Mouse (Mus musculus) intestine, embryonic 15.5 days (tissue): ENCODE data around the gene Ptpn1. TPM values are rescaled to one million over a fixed set of nuclear protein-coding genes. Genes with fewer than 3 reads are reported as not detected.
A peak's percentile ranks its signal among the peaks of the same experiment; 100 is the strongest.

ENCODE experiments used
- ATAC-seq: fragments of 200-750 bp; cut with Nextera tagmentation; 2 replicates; pipeline ENCODE4 v1.8.0; 2017; ENCODE audit warnings: moderate TSS enrichment, moderate library complexity
- H3K27ac ChIP-seq: fragments of 300-500 bp; sonication (generic); 2 replicates; pipeline ENCODE4 v1.5.1; 2015; ENCODE audit warnings: mild to moderate bottlenecking, inconsistent platforms
- H3K27me3 ChIP-seq: fragments of 300-500 bp; sonication (generic); replicated peaks from 2 replicates; pipeline ENCODE4 v1.6.1; 2015; ENCODE audit warnings: inconsistent platforms
- H3K36me3 ChIP-seq: fragments of 300-500 bp; sonication (generic); 2 replicates; pipeline ENCODE4 v1.6.1; 2015; ENCODE audit warnings: inconsistent platforms
- H3K4me1 ChIP-seq: fragments of 300-500 bp; sonication (generic); replicated peaks from 2 replicates; pipeline ENCODE4 v1.6.1; 2015; ENCODE audit warnings: inconsistent platforms
- H3K4me2 ChIP-seq: fragments of 300-500 bp; sonication (generic); replicated peaks from 2 replicates; pipeline ENCODE4 v1.6.1; 2015; ENCODE audit warnings: mild to moderate bottlenecking, inconsistent platforms
- H3K4me3 ChIP-seq: fragments of 300-500 bp; sonication (generic); replicated peaks from 2 replicates; pipeline ENCODE4 v1.5.1; 2015; ENCODE audit warnings: inconsistent platforms
- H3K9ac ChIP-seq: fragments of 300-500 bp; sonication (generic); 2 replicates; pipeline ENCODE4 v1.6.1; 2015; ENCODE audit warnings: inconsistent platforms
- H3K9me3 ChIP-seq: fragments of 300-500 bp; sonication (generic); 2 replicates; pipeline ENCODE4 v1.6.1; 2016; ENCODE audit warnings: inconsistent platforms
- WGBS: fragments of 180-500 bp; shearing (Covaris S2); methylation state at CpG from one replicate; pipeline ENCODE4 v1.1.7; 2015; 5-methylcytosine and 5-hydroxymethylcytosine counted together
- polyA plus RNA-seq: library from polyadenylated mRNA; unstranded; fragments of >200 nt; fragmentation: Nextera tagmentation; extraction: Ambion mirVana; gene quantifications from 2 replicates; pipeline ENCODE4 v1.2.1, GENCODE M21; 2015

Gene Ptpn1
- polyA plus RNA-seq, 1 experiment from 2014 or later: 54.2 TPM

DNA sequence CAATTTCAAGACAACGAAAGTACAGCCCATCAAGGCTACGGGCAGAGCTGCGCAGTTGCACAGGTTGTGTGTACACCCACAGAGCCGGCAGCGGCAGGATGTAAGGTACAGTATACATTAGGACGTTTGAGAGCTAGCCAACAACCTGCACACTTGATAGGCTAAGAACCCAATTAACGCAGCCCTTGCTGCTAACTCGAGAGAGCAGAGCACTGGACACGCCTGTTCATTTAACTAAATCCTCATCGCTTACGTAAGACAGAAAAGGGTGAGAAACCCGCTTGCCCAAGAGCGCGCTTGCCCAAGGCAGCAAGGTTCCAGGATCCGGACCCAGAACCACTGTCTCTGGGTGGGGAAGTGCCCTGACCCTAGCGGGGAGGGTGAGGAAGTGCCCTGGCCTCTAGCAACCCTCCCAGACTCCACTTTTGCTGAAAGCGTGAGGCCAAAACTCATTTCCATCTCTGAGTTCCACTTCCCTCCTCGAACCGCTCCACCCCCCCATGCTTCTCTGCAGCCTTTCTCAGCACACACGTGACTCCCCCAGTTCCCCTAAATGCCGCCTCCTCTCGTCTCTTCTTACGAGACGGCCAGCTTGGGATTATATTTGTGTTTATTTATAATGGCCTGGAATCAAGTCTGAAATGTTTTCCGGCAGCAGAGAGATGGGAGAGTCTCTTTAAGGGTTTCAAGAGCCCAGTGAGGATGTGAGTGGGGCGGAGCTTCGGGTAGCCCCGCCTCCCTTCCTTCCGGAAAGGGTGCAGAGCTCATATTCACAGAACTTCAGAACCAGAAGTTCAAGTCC is 6.9 kb upstream of the Ptpn1 start:
- Histone ChIP-seq H3K4me3 (peak overlapping the region; percentile 44), H3K27me3 (no peaks in the 10 kb centered on the region), H3K36me3 (no peaks in the 10 kb centered on the region), H3K27ac (peak overlapping the region; percentile 87), H3K9ac (peak overlapping the region; percentile 56), H3K4me1 (no peaks in the 10 kb centered on the region), H3K4me2 (peak overlapping the region; percentile 92), H3K9me3 (no peaks in the 10 kb centered on the region)
- 2% methylated on average over 29 of the region's 29 CpGs for WGBS
- ATAC-seq: peak; percentile 90

DNA sequence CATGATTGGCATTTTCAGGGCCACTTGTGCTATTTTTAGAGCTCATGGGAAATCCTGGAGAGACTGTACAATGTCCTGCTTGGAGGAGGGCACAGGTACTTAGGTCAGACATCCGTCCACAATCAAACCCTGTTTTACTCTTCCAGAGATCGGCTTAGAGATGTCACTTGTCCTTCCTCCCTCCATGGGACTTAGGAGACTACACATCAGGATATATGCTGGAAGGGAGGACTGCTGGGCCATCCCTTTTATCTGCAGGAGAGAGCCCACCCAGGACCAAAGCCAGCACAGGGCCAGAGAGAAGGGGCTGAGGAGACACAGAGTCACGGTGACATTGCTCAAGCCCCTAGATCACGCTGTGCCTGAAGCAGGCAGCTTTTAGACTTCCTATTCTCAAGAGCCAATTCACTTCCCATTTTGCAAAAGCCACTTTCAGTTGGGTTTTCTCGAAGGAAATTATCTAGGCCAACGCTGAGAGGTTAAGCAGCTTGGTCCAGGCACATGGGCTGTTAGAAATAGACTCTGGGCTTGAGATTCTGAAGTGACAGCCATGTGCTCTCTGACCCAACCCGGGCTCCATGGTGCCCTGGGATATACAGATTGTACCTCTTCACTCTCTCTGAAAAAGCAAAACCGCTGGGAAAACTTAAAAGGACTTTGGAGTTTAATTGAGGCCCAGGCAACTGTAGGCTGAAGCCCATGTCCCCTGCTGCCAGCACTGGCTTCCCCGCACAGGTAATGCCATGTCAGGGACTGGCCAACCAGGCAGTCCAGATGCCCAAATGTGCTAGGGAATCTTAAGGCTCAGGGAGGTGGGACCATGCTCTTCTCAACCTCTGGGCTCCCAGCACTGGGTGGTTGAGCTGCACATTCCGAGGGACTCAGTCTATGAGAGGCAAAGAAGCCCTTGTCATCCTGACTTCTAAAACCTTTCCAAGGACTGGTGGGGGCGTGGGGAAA is 5.7 kb upstream of the Ptpn1 start:
- no peaks in the 10 kb centered on the region for H3K27me3 ChIP-seq
- H3K9me3 ChIP-seq: no peaks in the 10 kb centered on the region
- peaks cover under 1% of the 10 kb centered on the region for H3K4me1 ChIP-seq
- ATAC-seq: no peak
- 0 out of 2 replicates have a peak overlapping the region, but pooled peaks have one; percentile 87 for H3K27ac ChIP-seq
- H3K4me2 ChIP-seq: peak overlapping the region; percentile 92; the same call in 1 of the 2 replicates
- 84% methylated on average over 11 of the region's 11 CpGs for WGBS
- H3K9ac ChIP-seq: no peak overlapping the region
- H3K4me3 ChIP-seq: no peak overlapping the region
- H3K36me3 ChIP-seq: no peaks in the 10 kb centered on the region

DNA sequence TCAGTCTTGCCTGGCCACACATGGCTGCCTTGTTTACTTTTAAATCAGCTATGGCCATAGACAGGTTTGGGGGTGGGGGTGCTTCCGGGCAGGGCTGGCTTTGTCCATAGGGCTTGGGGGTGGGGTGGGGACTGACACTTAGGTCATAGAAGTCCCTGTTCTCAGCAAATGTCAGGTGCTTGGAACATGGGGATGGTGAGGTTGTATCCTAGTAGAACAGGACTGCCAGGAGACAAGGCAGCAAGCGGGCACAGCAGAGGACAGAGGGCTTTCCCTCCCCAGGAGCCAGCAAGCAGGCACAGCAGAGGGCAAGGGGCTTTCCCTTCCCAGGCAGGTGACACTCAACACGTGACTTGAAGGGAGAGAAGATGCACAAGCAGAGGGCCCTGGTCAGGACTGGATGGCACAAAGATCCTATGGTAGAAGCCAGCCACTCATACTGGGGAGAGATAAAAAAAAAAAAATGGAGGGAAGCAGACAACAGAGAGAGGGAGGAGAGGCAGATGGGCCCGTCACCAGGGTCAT is 3.8 kb upstream of the Ptpn1 start:
- Histone ChIP-seq H3K9ac (no peak overlapping the region), H3K27ac (no peak overlapping the region), H3K4me3 (no peak overlapping the region), H3K4me2 (no peak overlapping the region), H3K27me3 (no peaks in the 10 kb centered on the region), H3K9me3 (no peaks in the 10 kb centered on the region), H3K36me3 (no peaks in the 10 kb centered on the region), H3K4me1 (peaks cover 6% of the 10 kb centered on the region)
- no peak for ATAC-seq
- WGBS: 65% methylated on average over 4 of the region's 4 CpGs

GRCm38 (mm10) chr2:167928972-167929371 is 2.9 kb upstream of the Ptpn1 start:
- Histone ChIP-seq H3K9ac (no peak overlapping the region), H3K4me2 (no peak overlapping the region), H3K4me3 (no peak overlapping the region), H3K9me3 (no peaks in the 10 kb centered on the region), H3K27ac (no peak overlapping the region), H3K4me1 (peaks cover 12% of the 10 kb centered on the region), H3K36me3 (no peaks in the 10 kb centered on the region), H3K27me3 (no peaks in the 10 kb centered on the region)
- no peak for ATAC-seq
- WGBS: 86% methylated on average over 3 of the region's 3 CpGs

DNA sequence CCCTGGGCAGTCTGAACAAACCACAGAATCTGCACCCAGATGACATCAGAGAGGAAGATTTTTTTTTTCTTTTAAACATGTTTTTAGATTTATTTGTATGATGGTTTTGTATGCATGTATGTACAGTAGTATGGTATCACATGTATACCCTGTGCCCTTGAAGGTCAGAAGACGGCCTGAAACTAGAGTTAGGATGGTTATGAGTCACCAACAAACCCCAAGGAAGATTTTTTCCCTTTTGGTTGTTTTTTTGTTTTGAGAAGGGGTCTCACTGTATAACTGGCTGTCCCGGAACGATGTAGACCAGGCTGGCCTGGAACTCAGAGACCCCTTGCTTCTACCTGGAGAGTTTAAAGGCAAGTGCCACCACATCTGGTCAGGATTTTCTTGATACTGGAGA is 882 bp upstream of the Ptpn1 start:
- WGBS: 93% methylated on average over 3 of the region's 3 CpGs
- Histone ChIP-seq H3K27ac (no peak overlapping the region), H3K9ac (no peak overlapping the region)

DNA sequence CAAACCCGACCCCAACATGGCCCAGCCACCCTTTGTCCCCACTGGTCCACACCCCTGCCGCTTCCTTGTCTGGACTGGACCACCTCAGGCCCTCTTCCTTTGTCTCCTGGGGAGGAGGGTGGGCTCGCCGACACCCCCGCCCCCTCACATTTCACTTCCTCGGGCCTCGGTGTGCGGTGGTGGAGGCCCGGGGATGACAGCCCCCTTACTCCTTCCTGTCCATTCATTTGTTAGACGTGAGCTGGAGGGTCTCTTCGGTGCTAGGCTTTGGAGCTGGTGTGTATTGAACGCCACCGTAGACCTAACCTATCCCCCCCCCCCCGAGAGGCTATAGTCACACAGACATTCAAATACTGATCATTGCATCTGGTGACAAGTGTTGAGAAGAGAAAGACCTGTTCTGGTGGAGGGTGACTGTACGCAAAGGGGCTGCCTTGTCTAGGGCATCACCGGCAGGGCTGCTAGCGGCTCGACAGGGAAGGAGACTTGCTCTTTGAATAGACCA is 922 bp downstream of the Ptpn1 start:
- H3K27ac ChIP-seq: no peak overlapping the region
- no peaks in the 10 kb centered on the region for H3K9me3 ChIP-seq
- H3K36me3 ChIP-seq: no peaks in the 10 kb centered on the region
- WGBS: under 1% methylated on average over 18 of the region's 18 CpGs
- no peaks in the 10 kb centered on the region for H3K27me3 ChIP-seq
- peaks cover 15% of the 10 kb centered on the region for H3K4me1 ChIP-seq
- peak overlapping the region; percentile 88 for H3K4me3 ChIP-seq
- peak overlapping the region; percentile 76 for H3K4me2 ChIP-seq
- H3K9ac ChIP-seq: peak overlapping the region; percentile 85
- peak; percentile 39; the same call in 1 of the 2 replicates for ATAC-seq

More for the DNA sequence above, 882 bp upstream of the Ptpn1 start:
- H3K4me2 ChIP-seq: peak overlapping the region; percentile 58
- no peaks in the 10 kb centered on the region for H3K27me3 ChIP-seq
- peaks cover 15% of the 10 kb centered on the region for H3K4me1 ChIP-seq
- no peak for ATAC-seq
- no peaks in the 10 kb centered on the region for H3K9me3 ChIP-seq
- H3K4me3 ChIP-seq: peak overlapping the region; percentile 88; the same call in 1 of the 2 replicates
- H3K36me3 ChIP-seq: no peaks in the 10 kb centered on the region

DNA sequence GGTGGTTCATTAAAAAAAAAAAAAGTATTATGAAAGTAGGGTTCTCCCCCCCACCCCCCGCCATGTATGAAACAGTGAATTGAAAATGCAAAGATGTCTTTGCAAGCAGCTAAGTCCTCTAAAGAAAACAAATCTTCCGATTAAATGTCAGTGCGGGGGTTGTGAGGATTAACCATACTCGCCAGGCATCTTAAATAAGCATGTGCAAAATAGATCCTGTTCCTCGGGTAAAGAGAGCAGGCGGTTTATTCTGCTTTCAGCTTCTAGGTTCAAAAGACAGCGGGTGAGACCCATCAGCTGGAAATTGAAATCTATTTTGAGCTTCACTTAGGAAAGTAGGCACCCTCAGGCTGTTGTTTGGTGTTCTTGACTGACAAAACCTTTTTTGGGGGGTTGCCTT is 1.5 kb downstream of the Ptpn1 start:
- H3K4me3 ChIP-seq: peak overlapping the region; percentile 88
- H3K27ac ChIP-seq: no peak overlapping the region

GRCm38 (mm10) chr2:167935956-167936355 is 4.1 kb downstream of the Ptpn1 start:
- no peak for ATAC-seq
- H3K27ac ChIP-seq: no peak overlapping the region
- no peaks in the 10 kb centered on the region for H3K9me3 ChIP-seq
- H3K36me3 ChIP-seq: no peaks in the 10 kb centered on the region
- no peak overlapping the region for H3K4me3 ChIP-seq
- no peak overlapping the region for H3K4me2 ChIP-seq
- peaks cover 21% of the 10 kb centered on the region for H3K4me1 ChIP-seq
- WGBS: 90% methylated on average over 3 of the region's 3 CpGs
- no peak overlapping the region for H3K9ac ChIP-seq
- H3K27me3 ChIP-seq: no peaks in the 10 kb centered on the region

More for the DNA sequence above, 1.5 kb downstream of the Ptpn1 start:
- no peak for ATAC-seq
- H3K27me3 ChIP-seq: no peaks in the 10 kb centered on the region
- H3K9ac ChIP-seq: peak overlapping the region; percentile 85
- H3K4me2 ChIP-seq: peak overlapping the region; percentile 76
- peaks cover 15% of the 10 kb centered on the region for H3K4me1 ChIP-seq
- H3K36me3 ChIP-seq: no peaks in the 10 kb centered on the region
- no peaks in the 10 kb centered on the region for H3K9me3 ChIP-seq
- WGBS: 43% methylated on average over 7 of the region's 7 CpGs

- 82% methylated on average over 3 of the region's 3 CpGs for WGBS
- H3K4me1 ChIP-seq: peaks cover 36% of the 10 kb centered on the region
These were observed 6.9 kb downstream of the Ptpn1 start for GRCm38 (mm10) chr2:167938786-167939185.

DNA sequence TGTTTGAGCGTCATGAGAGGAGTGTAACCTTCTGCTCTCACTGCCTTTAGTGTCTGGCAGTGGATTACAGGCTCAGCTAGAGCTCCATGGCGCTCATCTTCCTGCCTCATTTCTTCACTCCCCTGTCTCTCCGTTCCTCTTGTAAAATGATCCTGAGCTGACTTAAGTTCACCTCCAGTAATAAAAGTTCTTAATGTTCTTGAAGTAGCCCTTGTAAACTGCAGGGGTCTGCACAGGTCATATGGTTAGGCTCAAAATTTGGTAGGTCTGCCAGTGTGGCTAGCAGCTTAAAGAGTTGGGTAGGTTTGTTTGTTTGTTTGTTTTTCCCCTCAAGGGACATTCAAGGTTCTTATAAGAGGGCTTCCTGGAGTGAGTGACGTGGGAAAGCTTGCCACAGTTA is 7.3 kb downstream of the Ptpn1 start:
- Histone ChIP-seq H3K4me1 (peaks cover 36% of the 10 kb centered on the region), H3K27ac (no peak overlapping the region), H3K4me2 (no peak overlapping the region), H3K9ac (no peak overlapping the region), H3K9me3 (no peaks in the 10 kb centered on the region), H3K36me3 (no peaks in the 10 kb centered on the region), H3K4me3 (no peak overlapping the region), H3K27me3 (no peaks in the 10 kb centered on the region)
- no peak for ATAC-seq
- 61% methylated on average over 4 of the region's 4 CpGs for WGBS

More at GRCm38 (mm10) chr2:167938786-167939185, 6.9 kb downstream of the Ptpn1 start:
- Histone ChIP-seq H3K36me3 (no peaks in the 10 kb centered on the region), H3K4me2 (no peak overlapping the region), H3K9ac (no peak overlapping the region), H3K9me3 (no peaks in the 10 kb centered on the region), H3K27me3 (no peaks in the 10 kb centered on the region), H3K4me3 (no peak overlapping the region), H3K27ac (no peak overlapping the region)
- ATAC-seq: no peak

DNA sequence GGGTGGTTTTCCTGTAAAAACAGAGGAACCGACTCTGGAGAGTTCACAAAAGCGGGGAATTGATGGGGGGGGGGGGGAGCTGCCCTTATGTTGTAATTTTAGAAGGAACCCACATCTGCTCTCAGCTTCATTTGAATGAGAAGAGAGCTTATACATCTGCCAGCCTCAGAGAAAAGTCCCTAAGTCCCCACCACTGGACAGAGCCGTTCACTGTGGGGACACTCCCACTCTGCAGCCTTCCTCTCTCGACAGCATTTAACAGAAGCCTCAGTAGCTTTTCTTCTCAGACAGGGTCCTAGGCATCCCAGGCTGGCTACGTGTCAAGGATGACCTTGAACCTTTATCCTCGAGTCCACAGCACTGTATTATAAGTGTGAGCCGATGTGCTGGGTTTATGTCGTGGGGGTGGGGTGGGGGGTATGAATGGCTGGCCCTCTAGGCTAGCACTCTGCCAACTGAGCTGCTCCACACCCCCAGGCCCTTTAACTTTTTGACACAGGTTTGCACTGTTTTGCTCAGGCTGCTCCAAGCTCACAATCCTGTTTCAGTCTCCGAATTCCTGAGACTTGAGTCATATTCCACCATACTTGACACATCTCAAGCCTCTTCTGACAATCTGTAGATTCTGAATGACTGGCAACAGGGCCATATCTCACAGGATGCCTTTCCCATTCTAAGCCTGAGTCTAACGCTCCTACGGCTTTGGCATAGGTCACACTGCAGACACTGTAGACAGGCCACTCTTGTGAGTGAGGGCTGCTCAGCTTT is 8.0 kb downstream of the Ptpn1 start:
- Histone ChIP-seq H3K27ac (no peak overlapping the region), H3K27me3 (no peaks in the 10 kb centered on the region), H3K9me3 (no peaks in the 10 kb centered on the region), H3K4me3 (no peak overlapping the region), H3K4me1 (peaks cover 36% of the 10 kb centered on the region), H3K36me3 (no peaks in the 10 kb centered on the region), H3K9ac (no peak overlapping the region), H3K4me2 (no peak overlapping the region)
- no peak for ATAC-seq
- 61% methylated on average over 11 of the region's 11 CpGs for WGBS
